Mouse (Mus musculus) forebrain, embryonic 11.5 days (tissue): ENCODE data around the gene Ndel1. TPM values are rescaled to one million over a fixed set of nuclear protein-coding genes. Genes with fewer than 3 reads are reported as not detected.

Experiments
- ATAC-seq: fragments of 200-750 bp; cut with Nextera tagmentation; replicated peaks from 2 replicates; pipeline ENCODE4 v1.8.0; 2017; ENCODE audit warnings: moderate TSS enrichment; ENCODE audit not compliant: low FRiP score
- DNase-seq: peaks from one replicate; pipeline ENCODE4 v3.0.0-alpha.2; 2017; ENCODE audit warnings: low spot score
- H3K27ac ChIP-seq: fragments of 300-500 bp; sonication (generic); 2 replicates; pipeline ENCODE4 v1.5.1; 2014; ENCODE audit warnings: low read depth, low read length
- H3K27me3 ChIP-seq: fragments of 300-500 bp; sonication (generic); 2 replicates; pipeline ENCODE4 v1.6.1; 2014; ENCODE audit warnings: mild to moderate bottlenecking, low read length, mixed read lengths; ENCODE audit not compliant: control insufficient read depth, insufficient read depth
- H3K36me3 ChIP-seq: fragments of 300-500 bp; sonication (generic); 2 replicates; pipeline ENCODE4 v1.6.1; 2014; ENCODE audit warnings: mild to moderate bottlenecking, low read length, moderate library complexity, mixed read lengths; ENCODE audit not compliant: control insufficient read depth, insufficient read depth
- H3K4me1 ChIP-seq: fragments of 300-500 bp; sonication (generic); replicated peaks from 2 replicates; pipeline ENCODE4 v1.6.1; 2014; ENCODE audit warnings: low read length, mixed read lengths; ENCODE audit not compliant: control insufficient read depth, insufficient read depth
- H3K4me2 ChIP-seq: fragments of 300-500 bp; sonication (generic); 2 replicates; pipeline ENCODE4 v1.6.1; 2014; ENCODE audit warnings: low read depth, mild to moderate bottlenecking, low read length, moderate library complexity, mixed read lengths; ENCODE audit not compliant: severe bottlenecking
- H3K4me3 ChIP-seq: fragments of 300-500 bp; sonication (generic); 2 replicates; pipeline ENCODE4 v1.5.1; 2014; ENCODE audit warnings: low read depth, low read length
- H3K9ac ChIP-seq: fragments of 300-500 bp; sonication (generic); 2 replicates; pipeline ENCODE4 v1.6.1; 2014; ENCODE audit warnings: low read length
- H3K9me3 ChIP-seq: fragments of 300-500 bp; sonication (generic); 2 replicates; pipeline ENCODE4 v1.6.1; 2016; ENCODE audit warnings: low read length, mixed read lengths; ENCODE audit not compliant: control insufficient read depth
- WGBS: fragments of 180-500 bp; shearing (Covaris S2); extraction: QIAGEN DNeasy Blood & Tissue Kit; methylation state at CpG from one replicate; pipeline ENCODE4 v1.1.7; 2014; 5-methylcytosine and 5-hydroxymethylcytosine counted together
- polyA plus RNA-seq: library from polyadenylated mRNA; unstranded; fragments of >200 nt; fragmentation: Nextera tagmentation; extraction: Ambion mirVana; gene quantifications from 2 replicates; pipeline ENCODE4 v1.2.1, GENCODE M21; 2014

Gene Ndel1
- polyA plus RNA-seq, 1 experiment from 2014 or later = 46.9 TPM

DNA sequence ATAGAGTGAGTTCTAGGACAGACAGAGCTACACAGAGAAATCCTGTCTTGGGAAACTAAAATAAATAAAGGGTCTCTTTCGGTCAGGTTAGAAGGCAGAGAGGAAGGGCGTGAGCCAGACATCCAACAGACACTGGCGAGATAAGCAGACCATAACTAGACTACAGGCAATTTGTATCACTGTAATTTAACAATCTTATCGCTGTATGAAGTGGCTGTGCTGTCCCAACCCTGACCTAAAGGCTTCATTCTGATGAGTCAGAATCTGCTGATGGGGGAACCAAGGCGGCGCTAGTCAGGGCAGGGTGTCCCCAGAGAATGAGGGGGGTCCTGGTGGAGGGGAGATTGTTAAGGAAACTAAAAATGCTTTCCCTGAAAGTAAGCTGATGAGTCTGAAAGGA, 27.1 kb upstream of the Ndel1 start:
- 93% methylated on average over 6 of the region's 6 CpGs for WGBS
- H3K27ac ChIP-seq = no peak overlapping the region
- no peak for ATAC-seq

GRCm38 (mm10) chr11:68897838-68898237, 26.2 kb upstream of the Ndel1 start:
- Histone ChIP-seq H3K4me1 (peaks cover 2% of the 10 kb centered on the region; the same call in 1 of the 2 replicates), H3K9ac (no peak overlapping the region), H3K27me3 (no peaks in the 10 kb centered on the region), H3K9me3 (no peaks in the 10 kb centered on the region), H3K27ac (no peak overlapping the region), H3K4me2 (no peak overlapping the region), H3K36me3 (no peaks in the 10 kb centered on the region), H3K4me3 (no peak overlapping the region)
- WGBS = 76% methylated on average over 6 of the region's 6 CpGs
- DNase-seq (no peak), ATAC-seq (no peak)

More for the DNA sequence above, 27.1 kb upstream of the Ndel1 start:
- peaks cover 9% of the 10 kb centered on the region for H3K36me3 ChIP-seq
- H3K4me3 ChIP-seq = no peak overlapping the region
- H3K4me2 ChIP-seq = no peak overlapping the region
- no peak overlapping the region for H3K9ac ChIP-seq
- H3K27me3 ChIP-seq = no peaks in the 10 kb centered on the region
- H3K4me1 ChIP-seq = peaks cover 2% of the 10 kb centered on the region; the same call in 1 of the 2 replicates
- DNase-seq = no peak
- no peaks in the 10 kb centered on the region for H3K9me3 ChIP-seq

- H3K27me3 ChIP-seq = no peaks in the 10 kb centered on the region
- no peak overlapping the region for H3K27ac ChIP-seq
- H3K9me3 ChIP-seq = no peaks in the 10 kb centered on the region
- H3K4me2 ChIP-seq = no peak overlapping the region
- DNase-seq (no peak), ATAC-seq (no peak)
- no peaks in the 10 kb centered on the region for H3K36me3 ChIP-seq
- H3K4me1 ChIP-seq = 0 out of 2 replicates have a peak, but pooled peaks cover 2% of the 10 kb centered on the region
- no peak overlapping the region for H3K9ac ChIP-seq
- 51% methylated on average over 4 of the region's 4 CpGs for WGBS
- H3K4me3 ChIP-seq = no peak overlapping the region
Observed at GRCm38 (mm10) chr11:68897120-68897519, 25.5 kb upstream of the Ndel1 start.

DNA sequence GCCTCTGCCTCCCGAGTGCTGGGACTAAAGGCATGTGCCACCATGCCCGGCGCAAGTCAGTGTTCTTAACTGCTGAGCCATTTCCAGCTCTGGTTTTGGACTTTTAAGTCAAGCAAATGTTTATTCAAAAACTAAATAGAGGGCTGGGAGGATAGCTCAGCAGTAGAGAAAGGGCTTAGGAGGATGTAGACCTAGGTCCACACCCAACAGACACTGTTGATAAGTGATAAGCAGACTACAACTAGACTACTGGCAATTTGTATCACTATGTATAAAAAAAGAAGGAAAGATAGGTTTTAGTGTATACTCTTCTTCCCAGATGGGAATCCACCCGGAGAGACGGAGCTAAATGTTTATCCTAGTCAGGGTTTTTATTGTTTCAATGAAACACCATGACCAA, 24.6 kb upstream of the Ndel1 start:
- 95% methylated on average over 5 of the region's 5 CpGs for WGBS
- Histone ChIP-seq H3K9ac (no peak overlapping the region), H3K27ac (no peak overlapping the region), H3K4me3 (no peak overlapping the region), H3K27me3 (no peaks in the 10 kb centered on the region), H3K9me3 (no peaks in the 10 kb centered on the region), H3K36me3 (no peaks in the 10 kb centered on the region), H3K4me2 (no peak overlapping the region), H3K4me1 (0 out of 2 replicates have a peak, but pooled peaks cover 2% of the 10 kb centered on the region)
- no peak for ATAC-seq
- no peak for DNase-seq

GRCm38 (mm10) chr11:68893911-68894464, 22.3 kb upstream of the Ndel1 start:
- Histone ChIP-seq H3K4me3 (no peak overlapping the region), H3K27me3 (no peaks in the 10 kb centered on the region), H3K9ac (no peak overlapping the region), H3K27ac (no peak overlapping the region), H3K4me2 (no peak overlapping the region), H3K9me3 (no peaks in the 10 kb centered on the region), H3K4me1 (no peaks in the 10 kb centered on the region), H3K36me3 (no peaks in the 10 kb centered on the region)
- no peak for ATAC-seq
- WGBS = 73% methylated on average over 12 of the region's 12 CpGs
- DNase-seq = no peak

GRCm38 (mm10) chr11:68892233-68892832, 20.7 kb upstream of the Ndel1 start:
- no peak overlapping the region for H3K4me3 ChIP-seq
- H3K4me1 ChIP-seq = no peaks in the 10 kb centered on the region
- H3K27me3 ChIP-seq = no peaks in the 10 kb centered on the region
- H3K27ac ChIP-seq = no peak overlapping the region
- no peak overlapping the region for H3K9ac ChIP-seq
- DNase-seq (no peak), ATAC-seq (no peak)
- no peaks in the 10 kb centered on the region for H3K36me3 ChIP-seq
- no peaks in the 10 kb centered on the region for H3K9me3 ChIP-seq
- no peak overlapping the region for H3K4me2 ChIP-seq
- 76% methylated on average over 15 of the region's 15 CpGs for WGBS

DNA sequence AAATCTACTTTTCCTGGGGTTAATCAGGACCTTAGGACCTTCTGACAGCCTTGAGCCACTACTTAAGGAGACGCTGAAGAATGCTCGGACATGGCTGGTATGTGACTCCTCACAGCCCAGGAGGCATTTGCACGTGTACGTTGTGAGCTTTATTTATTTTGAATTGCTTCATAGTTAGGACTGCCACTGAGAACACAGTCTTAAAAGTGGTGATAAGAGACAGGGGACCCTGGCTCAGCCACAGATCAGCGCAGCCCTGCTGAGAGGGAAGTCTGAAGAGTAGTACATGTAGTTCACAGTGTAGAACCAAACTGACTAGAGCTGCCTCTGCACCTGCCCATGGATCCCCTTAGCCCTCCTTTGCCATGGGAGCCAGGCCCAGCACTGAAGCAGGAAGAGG, 20.2 kb upstream of the Ndel1 start:
- ATAC-seq (no peak), DNase-seq (no peak)
- H3K4me1 ChIP-seq = no peaks in the 10 kb centered on the region
- H3K27ac ChIP-seq = no peak overlapping the region
- WGBS = 84% methylated on average over 5 of the region's 5 CpGs
- H3K36me3 ChIP-seq = no peaks in the 10 kb centered on the region
- no peaks in the 10 kb centered on the region for H3K9me3 ChIP-seq
- H3K27me3 ChIP-seq = no peaks in the 10 kb centered on the region
- no peak overlapping the region for H3K4me2 ChIP-seq
- H3K4me3 ChIP-seq = no peak overlapping the region
- H3K9ac ChIP-seq = no peak overlapping the region

DNA sequence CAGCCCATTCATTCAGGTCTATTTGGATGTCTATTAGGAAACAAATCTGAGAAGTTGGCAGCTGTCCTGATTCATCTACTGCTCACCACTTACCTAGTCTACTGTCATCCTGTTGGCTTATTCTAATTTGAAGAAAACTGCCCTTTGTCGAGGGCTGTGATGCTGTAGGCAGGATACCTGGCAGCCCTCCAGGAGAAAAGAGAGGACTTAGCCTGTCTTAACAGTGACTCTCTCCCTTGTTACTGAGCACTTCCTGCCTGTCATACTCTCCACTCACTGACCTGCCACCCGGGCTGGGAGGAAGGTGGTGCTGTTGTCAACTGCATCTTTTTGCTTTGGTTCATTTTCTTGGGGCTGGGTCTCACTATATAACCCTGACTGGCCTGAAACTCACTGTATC, 19.0 kb upstream of the Ndel1 start:
- no peaks in the 10 kb centered on the region for H3K9me3 ChIP-seq
- ATAC-seq = no peak

DNA sequence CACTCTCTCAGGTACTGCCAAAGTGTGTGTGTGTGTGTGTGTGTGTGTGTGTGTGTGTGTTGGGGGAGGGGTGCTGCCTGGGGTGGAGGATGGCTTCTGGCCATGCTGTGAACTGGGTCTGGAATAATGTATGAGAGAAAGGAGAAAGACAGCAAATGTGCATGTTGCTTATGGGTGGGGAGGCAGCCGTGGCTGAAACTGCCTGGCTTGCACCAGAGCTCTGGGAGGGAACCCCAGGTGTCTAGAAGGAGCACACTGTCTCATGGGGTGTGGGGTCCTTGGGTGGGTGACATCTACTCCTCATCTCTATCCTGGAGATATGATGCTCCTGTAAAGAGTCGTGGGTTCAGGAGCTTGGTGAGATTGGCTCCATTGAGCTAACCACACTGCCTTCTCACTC, 17.0 kb upstream of the Ndel1 start:
- no peak for DNase-seq
- H3K27ac ChIP-seq = no peak overlapping the region
- no peaks in the 10 kb centered on the region for H3K27me3 ChIP-seq
- H3K36me3 ChIP-seq = no peaks in the 10 kb centered on the region
- H3K4me2 ChIP-seq = no peak overlapping the region
- no peaks in the 10 kb centered on the region for H3K9me3 ChIP-seq
- no peaks in the 10 kb centered on the region for H3K4me1 ChIP-seq
- no peak overlapping the region for H3K9ac ChIP-seq
- H3K4me3 ChIP-seq = no peak overlapping the region
- no peak for ATAC-seq
- WGBS = 81% methylated on average over 2 of the region's 2 CpGs

More for the DNA sequence above, 19.0 kb upstream of the Ndel1 start:
- H3K4me2 ChIP-seq = no peak overlapping the region
- H3K36me3 ChIP-seq = no peaks in the 10 kb centered on the region
- H3K4me1 ChIP-seq = no peaks in the 10 kb centered on the region
- no peak for DNase-seq
- no peak overlapping the region for H3K4me3 ChIP-seq
- no peaks in the 10 kb centered on the region for H3K27me3 ChIP-seq
- no peak overlapping the region for H3K9ac ChIP-seq
- 59% methylated on average over 2 of the region's 2 CpGs for WGBS
- no peak overlapping the region for H3K27ac ChIP-seq
